Mouse (Mus musculus) lung, adult 2 months (tissue): ENCODE measurements around the gene Sgsh.

Experiments
- CTCF ChIP-seq: fragments of 200-500 bp; IDR thresholded peaks from 2 replicates; pipeline ENCODE4 v1.5.1; 2011; ENCODE audit warnings: mild to moderate bottlenecking, low read length, control low read depth; ENCODE audit not compliant: insufficient read depth
- POLR2A ChIP-seq: fragments of 200-500 bp; IDR thresholded peaks from 2 replicates; pipeline ENCODE4 v1.6.1; 2011; ENCODE audit warnings: low read depth, mild to moderate bottlenecking, control low read depth, low read length, borderline replicate concordance; ENCODE audit errors: extremely low read depth

GRCm38 (mm10) chr11:119377326-119377725 lies 22.0 kb upstream of the Sgsh start:
- TF ChIP-seq CTCF (no peak), POLR2A (no peak)
